ENCODE assay signal across 31 mouse cellular contexts in genomic region chr5:9417802-9418201, GRCm38 (mm10).
A peak's percentile ranks its signal among the peaks of the same experiment; 100 is the strongest.
DNase-seq lines count a peak whose midpoint lies in the region; ATAC-seq and TF ChIP-seq lines count a peak whose summit lies in the region.
"Had no signal": no experiment of that assay in that cellular context is flagged by ENCODE, and none has a peak within 500 bp of the region (broad histone marks: within the 10 kb centered on the region; RNA-seq: fewer than 3 reads in every experiment).

No protein-coding gene starts in this region.

- WGBS in cerebellum, adult 2 months: 86% methylated on average over 9 of the region's 9 CpGs
- WGBS in liver, embryonic 11.5 days: 90% methylated on average over 9 of the region's 9 CpGs
- 92% methylated on average over 9 of the region's 9 CpGs for WGBS in stomach, postnatal 0 days

- no peaks in the 10 kb centered on the region for H3K27me3 ChIP-seq in cerebellum, adult 2 months (ENCODE audit: control insufficient read depth, insufficient read depth, low read length)
- H3K27me3 ChIP-seq in liver, embryonic 11.5 days (replicated peaks; ENCODE audit: control insufficient read depth, insufficient read depth, low read length): no peaks in the 10 kb centered on the region
- no peaks in the 10 kb centered on the region for H3K27me3 ChIP-seq in stomach, postnatal 0 days (ENCODE audit: control insufficient read depth, insufficient read depth, low read length)
- H3K27me3 ChIP-seq: embryonic facial prominence, embryonic 13.5 days; forebrain, embryonic 12.5 days; forebrain, embryonic 15.5 days; heart, embryonic 13.5 days had no signal

- no peak for DNase-seq in cerebellum, adult 2 months
- DNase-seq in cerebellum, postnatal 36 days: no peak
- peak; percentile 39 for DNase-seq in layer of hippocampus, adult 9-11 months
- no peak for DNase-seq in layer of hippocampus, adult 18-20 months (ENCODE audit: low spot score in 2 of 2)
- DNase-seq in Muller cell, postnatal 12 days (ENCODE audit: inconsistent ontology term): peak; percentile 1
- no peak for DNase-seq in liver, embryonic 11.5 days (ENCODE audit: low spot score)
- DNase-seq in stomach, postnatal 0 days (ENCODE audit: low spot score): no peak
- DNase-seq: adrenal gland, adult 8-10 months; adrenal gland, postnatal 25 days; B cell, adult 2 months; cerebellum, adult 9-10 months; cerebellum, postnatal 14 days; embryo, embryonic 11 days; gastrocnemius, adult 2 months; gastrocnemius, postnatal 14 days; heart, adult 2 months; heart, postnatal 14 days; heart, postnatal 4 days had no signal

- H3K27ac ChIP-seq in cerebellum, adult 2 months (ENCODE audit: insufficient read depth, low read length): 0 out of 2 replicates have a peak overlapping the region, but pooled peaks have one; percentile 39
- H3K27ac ChIP-seq in liver, embryonic 11.5 days (ENCODE audit: low read depth, low read length): no peak overlapping the region
- H3K27ac ChIP-seq in stomach, postnatal 0 days (replicated peaks): no peak overlapping the region
- H3K27ac ChIP-seq: embryonic facial prominence, embryonic 10.5 days; embryonic facial prominence, embryonic 13.5 days; forebrain, embryonic 12.5 days; forebrain, embryonic 15.5 days; gastrocnemius, adult 2 months; heart, adult 2 months; heart, embryonic 10.5 days; heart, embryonic 13.5 days; hindbrain, embryonic 14.5 days; hindbrain, postnatal 0 days had no signal

- no peaks in the 10 kb centered on the region for H3K4me1 ChIP-seq in cerebellum, adult 2 months (ENCODE audit: control insufficient read depth, insufficient read depth, low read length)
- no peaks in the 10 kb centered on the region for H3K4me1 ChIP-seq in liver, embryonic 11.5 days (replicated peaks; ENCODE audit: control insufficient read depth, insufficient read depth, low read length)
- no peaks in the 10 kb centered on the region for H3K4me1 ChIP-seq in stomach, postnatal 0 days (replicated peaks; ENCODE audit: control insufficient read depth, insufficient read depth)
- H3K4me1 ChIP-seq: embryonic facial prominence, embryonic 10.5 days; embryonic facial prominence, embryonic 13.5 days; forebrain, embryonic 12.5 days; forebrain, embryonic 15.5 days; heart, embryonic 10.5 days; heart, embryonic 13.5 days had no signal

- H3K36me3 ChIP-seq in liver, embryonic 11.5 days (ENCODE audit: control insufficient read depth, insufficient read depth, low read length): no peaks in the 10 kb centered on the region
- no peaks in the 10 kb centered on the region for H3K36me3 ChIP-seq in stomach, postnatal 0 days (ENCODE audit: control insufficient read depth, insufficient read depth, low read length)
- H3K36me3 ChIP-seq: embryonic facial prominence, embryonic 10.5 days; embryonic facial prominence, embryonic 13.5 days; forebrain, embryonic 12.5 days; forebrain, embryonic 15.5 days; heart, embryonic 10.5 days; heart, embryonic 13.5 days had no signal

- H3K4me2 ChIP-seq in liver, embryonic 11.5 days: no peak overlapping the region
- no peak overlapping the region for H3K4me2 ChIP-seq in stomach, postnatal 0 days (replicated peaks; ENCODE audit: low read depth)
- H3K4me2 ChIP-seq: embryonic facial prominence, embryonic 13.5 days; forebrain, embryonic 12.5 days; forebrain, embryonic 15.5 days; heart, embryonic 13.5 days; hindbrain, embryonic 14.5 days had no signal

- no peak for TF ChIP-seq CTCF in cerebellum, adult 2 months (IDR thresholded peaks at IDR 0.05; ENCODE audit: borderline replicate concordance, insufficient read depth, low read depth, low read length)
- no peak for TF ChIP-seq CTCF in stomach, postnatal 0 days (IDR thresholded peaks at IDR 0.05; ENCODE audit: low read depth)

- H3K9ac ChIP-seq in liver, embryonic 11.5 days (ENCODE audit: low read depth, low read length): no peak overlapping the region
- H3K9ac ChIP-seq in stomach, postnatal 0 days (ENCODE audit: low read length): no peak overlapping the region
- H3K9ac ChIP-seq: embryonic facial prominence, embryonic 13.5 days; forebrain, embryonic 12.5 days; forebrain, embryonic 15.5 days; heart, embryonic 13.5 days; hindbrain, embryonic 14.5 days had no signal

- no peak for TF ChIP-seq POLR2A in cerebellum, adult 2 months (IDR thresholded peaks at IDR 0.05; ENCODE audit: borderline replicate concordance, insufficient read depth, low read length)

- 0 out of 2 replicates have a peak, but pooled peaks have one; percentile 14 for ATAC-seq in granulocyte monocyte progenitor cell, adult 5-6 weeks (replicated peaks; ENCODE audit: poor library complexity, severe bottlenecking)
- ATAC-seq in liver, embryonic 11.5 days (replicated peaks; ENCODE audit: low FRiP score): no peak
- ATAC-seq in stomach, postnatal 0 days (ENCODE audit: low FRiP score, low TSS enrichment): no peak
- ATAC-seq: activated CD4-positive, CD25-positive, alpha-beta regulatory T cell, adult 4 months; forebrain, embryonic 15.5 days; hindbrain, postnatal 0 days; inflammation-experienced regulatory T-cells, adult 6 months; intestine, embryonic 16.5 days had no signal

- no peak overlapping the region for H3K4me3 ChIP-seq in cerebellum, adult 2 months (replicated peaks; ENCODE audit: insufficient read depth, low read depth, low read length)
- H3K4me3 ChIP-seq in liver, embryonic 11.5 days (ENCODE audit: low read depth, low read length): no peak overlapping the region
- no peak overlapping the region for H3K4me3 ChIP-seq in stomach, postnatal 0 days (ENCODE audit: low read depth, low read length)
- H3K4me3 ChIP-seq: embryonic facial prominence, embryonic 10.5 days; embryonic facial prominence, embryonic 13.5 days; erythroblast, embryonic 14.5 days; forebrain, embryonic 12.5 days; forebrain, embryonic 15.5 days; gastrocnemius, adult 2 months; heart, adult 2 months; heart, embryonic 10.5 days; heart, embryonic 13.5 days had no signal

- no peaks in the 10 kb centered on the region for H3K9me3 ChIP-seq in liver, embryonic 11.5 days (ENCODE audit: control insufficient read depth, low read length)
- H3K9me3 ChIP-seq in stomach, postnatal 0 days (ENCODE audit: control insufficient read depth, low read length): no peaks in the 10 kb centered on the region
- H3K9me3 ChIP-seq: embryonic facial prominence, embryonic 10.5 days; embryonic facial prominence, embryonic 13.5 days; forebrain, embryonic 12.5 days; forebrain, embryonic 15.5 days; heart, embryonic 10.5 days; heart, embryonic 13.5 days had no signal

- no peak for TF ChIP-seq EP300 in stomach, postnatal 0 days (optimal IDR thresholded peaks at IDR 0.05)

Comparison
In these comparisons a context has a peak if more than half of its experiments do, and no peak if none do; other contexts are left out.
1. DNase-seq: peak in layer of hippocampus, adult 9-11 months (single experiment) and Muller cell, postnatal 12 days (single experiment); none in cerebellum, adult 2 months (0 of 2), cerebellum, postnatal 36 days (0 of 2), layer of hippocampus, adult 18-20 months (0 of 2), liver, embryonic 11.5 days (single experiment) and stomach, postnatal 0 days (single experiment).